Mouse (Mus musculus): Measurements from ENCODE around the gene Rybp. TPM values are rescaled to one million over a fixed set of nuclear protein-coding genes. Genes with fewer than 3 reads are reported as not detected.
A peak's percentile ranks its signal among the peaks of the same experiment; 100 is the strongest.

Gene Rybp
- total RNA-seq, 1 experiment from 2014 or later = 26.6 TPM

DNA sequence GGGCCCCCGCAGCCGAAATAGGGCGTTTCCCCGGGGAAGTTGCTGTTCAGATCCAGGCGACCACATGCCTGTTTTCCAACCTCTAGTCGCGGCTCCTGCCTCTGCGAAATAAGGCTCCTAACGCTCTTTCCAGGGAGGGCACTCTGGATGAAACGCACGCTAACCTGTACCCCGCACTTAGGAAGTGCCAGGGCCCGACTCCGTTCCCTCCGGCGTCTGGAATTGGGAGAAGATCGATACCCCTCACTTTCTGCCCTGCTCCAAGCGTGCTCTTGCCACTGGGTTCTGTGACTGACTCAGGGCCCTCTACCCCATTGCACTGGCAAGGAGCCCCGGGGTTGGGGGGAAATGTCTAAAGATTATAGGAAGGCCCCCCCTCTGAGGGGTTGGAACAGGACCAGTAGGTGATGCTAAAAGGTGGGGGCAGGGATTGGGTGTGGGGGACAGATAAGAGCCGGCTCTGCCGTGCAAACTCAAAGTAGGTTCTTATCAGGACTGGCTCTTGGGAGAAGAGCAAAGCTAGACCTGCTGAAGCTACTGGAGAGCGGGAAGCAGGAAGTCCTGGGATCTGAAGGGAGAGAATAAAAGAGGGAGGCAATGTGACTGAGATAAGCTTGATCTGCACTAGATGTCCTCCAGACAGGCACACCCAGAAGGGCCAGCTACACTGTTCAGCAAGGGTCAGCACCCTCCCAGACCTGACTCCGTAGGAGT is 888 bp upstream of the Rybp start:
- peak; percentile 19 for DNase-seq

- peak; percentile 85 for DNase-seq
Observed at GRCm38 (mm10) chr6:100286573-100287333, 532 bp downstream of the Rybp start.

DNA sequence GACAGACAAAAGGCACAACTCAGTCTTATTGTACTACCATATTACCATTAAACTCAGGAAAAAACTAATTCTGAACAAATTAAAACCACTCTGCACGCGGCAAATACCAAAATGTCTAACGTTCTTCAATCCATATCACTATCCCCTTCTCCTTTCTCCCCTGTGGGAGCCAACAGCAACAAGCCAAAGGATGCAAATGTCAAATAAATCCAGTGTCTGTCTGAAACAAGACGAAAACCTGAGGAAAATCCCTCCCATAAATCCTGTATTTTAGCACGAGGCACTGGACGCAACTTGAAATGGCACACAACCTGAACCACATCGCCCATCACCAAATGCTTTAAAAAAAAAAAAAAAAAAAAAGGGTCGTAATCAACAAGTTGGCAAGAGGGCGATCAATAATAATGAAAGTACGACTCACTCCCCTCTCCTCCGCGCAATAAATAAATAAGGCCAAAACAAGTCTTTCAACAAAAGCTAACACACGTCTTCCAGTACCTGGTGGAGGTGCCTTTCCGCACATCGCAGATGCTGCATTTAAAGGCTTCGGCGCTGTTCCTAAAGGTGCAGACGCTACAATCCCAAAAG is 1.2 kb downstream of the Rybp start:
- DNase-seq = no peak

GRCm38 (mm10) chr6:100278841-100279240 is 8.4 kb downstream of the Rybp start:
- no peak for DNase-seq

- DNase-seq = no peak
Observed at GRCm38 (mm10) chr6:100276344-100276743, 10.9 kb downstream of the Rybp start.

- no peak for DNase-seq
Observed at GRCm38 (mm10) chr6:100275643-100276042, 11.6 kb downstream of the Rybp start.

DNA sequence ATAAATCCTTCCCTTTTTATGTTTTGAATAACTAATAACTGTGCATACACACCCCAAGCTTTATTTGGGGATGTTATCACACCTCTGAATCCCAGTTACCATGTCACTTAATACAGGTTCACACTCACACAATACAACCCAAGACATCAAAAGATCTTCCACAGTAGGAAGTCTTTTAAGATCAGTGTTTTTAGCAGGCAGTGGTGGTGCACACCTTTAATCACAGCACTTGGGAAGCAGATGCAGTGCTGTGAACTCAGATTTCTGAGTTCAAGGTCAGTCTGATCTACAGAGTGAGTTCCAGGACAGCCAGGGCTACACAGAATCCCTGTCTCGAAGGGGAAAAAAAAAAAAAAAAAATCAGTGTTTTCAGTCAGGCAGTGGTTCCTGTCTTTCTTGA is 13.7 kb downstream of the Rybp start:
- DNase-seq = no peak

DNA sequence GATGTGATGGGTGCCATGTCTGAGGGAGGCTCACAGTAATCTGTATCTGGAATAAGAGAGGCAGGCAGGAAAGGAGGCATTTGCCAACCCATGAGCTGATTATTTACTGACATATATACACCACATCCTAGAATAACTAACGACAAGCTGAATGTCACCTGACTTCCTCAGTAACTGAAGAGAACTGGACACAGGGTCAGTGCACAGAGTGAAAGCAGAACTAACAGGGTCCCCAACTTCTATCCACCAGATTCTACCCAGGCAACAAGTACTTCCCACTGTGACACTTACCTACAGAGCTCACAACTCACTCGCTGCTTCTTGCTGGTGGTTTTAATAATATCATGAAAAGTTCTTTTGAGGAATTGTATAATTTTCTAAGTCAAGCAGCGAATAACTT is 15.3 kb downstream of the Rybp start:
- no peak for DNase-seq

DNA sequence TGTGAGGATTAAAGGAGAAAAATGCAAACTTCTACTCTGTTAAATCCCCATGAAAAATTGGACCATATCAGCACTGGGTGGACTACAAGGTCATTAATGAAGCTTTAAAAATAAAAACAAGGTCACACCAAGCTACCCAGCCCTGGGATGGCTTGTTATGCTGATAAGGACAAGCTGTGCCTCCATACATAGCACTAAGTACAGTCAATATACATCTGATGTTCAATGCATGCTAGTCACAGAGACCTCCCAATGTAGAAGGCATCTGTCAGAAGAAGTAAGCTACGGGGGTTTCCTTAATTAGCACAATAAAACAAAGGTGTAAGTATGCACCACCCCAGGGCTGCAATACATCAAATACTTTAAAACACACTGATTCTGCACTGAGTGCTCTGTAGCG is 16.5 kb downstream of the Rybp start:
- no peak for DNase-seq

GRCm38 (mm10) chr6:100259607-100260006 is 27.7 kb downstream of the Rybp start:
- no peak for DNase-seq

- no peak for DNase-seq
Observed at GRCm38 (mm10) chr6:100258278-100258677, 29.0 kb downstream of the Rybp start.

- no peak for DNase-seq
Observed at GRCm38 (mm10) chr6:100255411-100255810, 31.9 kb downstream of the Rybp start.

GRCm38 (mm10) chr6:100254671-100255070 is 32.6 kb downstream of the Rybp start:
- DNase-seq = no peak

DNA sequence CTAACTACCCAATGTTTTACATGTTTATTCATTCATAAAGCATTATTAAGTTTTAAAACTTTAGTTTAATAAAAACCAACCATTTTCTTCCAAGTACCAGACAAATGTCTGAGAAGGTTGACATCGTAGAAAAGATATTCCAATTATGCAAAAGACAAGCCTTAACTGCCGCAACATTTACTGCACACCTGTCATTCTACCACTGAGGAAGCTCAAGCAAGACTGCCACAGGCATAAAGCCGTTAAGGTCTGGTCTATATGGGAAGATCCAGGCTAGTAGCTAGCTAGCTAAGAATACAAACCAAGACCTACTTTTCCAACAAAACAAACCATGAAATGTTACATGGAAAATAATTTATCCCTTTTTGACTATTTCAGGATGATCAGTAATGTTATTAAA is 42.8 kb downstream of the Rybp start:
- DNase-seq = no peak

- no peak for DNase-seq
Observed at GRCm38 (mm10) chr6:100235036-100235435, 52.2 kb downstream of the Rybp start.

DNA sequence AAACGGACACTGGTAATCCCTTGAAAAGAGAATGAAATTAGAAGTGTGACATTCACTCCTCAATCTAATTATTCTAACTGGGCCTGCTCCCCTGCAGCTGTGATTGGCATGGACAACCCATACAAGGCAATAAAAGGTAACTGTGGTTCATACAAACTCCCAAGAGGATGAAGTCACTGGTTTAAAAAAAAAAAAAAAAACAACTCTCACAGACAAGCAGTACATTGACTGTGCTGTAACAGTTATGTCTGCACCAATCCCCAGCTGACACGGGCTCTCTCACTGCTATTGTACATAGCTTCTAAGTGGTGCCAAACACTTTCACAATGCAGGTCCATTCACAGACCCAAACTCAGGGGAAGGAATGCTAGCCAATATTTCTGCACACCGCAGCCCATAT is 53.8 kb downstream of the Rybp start:
- no peak for DNase-seq

DNA sequence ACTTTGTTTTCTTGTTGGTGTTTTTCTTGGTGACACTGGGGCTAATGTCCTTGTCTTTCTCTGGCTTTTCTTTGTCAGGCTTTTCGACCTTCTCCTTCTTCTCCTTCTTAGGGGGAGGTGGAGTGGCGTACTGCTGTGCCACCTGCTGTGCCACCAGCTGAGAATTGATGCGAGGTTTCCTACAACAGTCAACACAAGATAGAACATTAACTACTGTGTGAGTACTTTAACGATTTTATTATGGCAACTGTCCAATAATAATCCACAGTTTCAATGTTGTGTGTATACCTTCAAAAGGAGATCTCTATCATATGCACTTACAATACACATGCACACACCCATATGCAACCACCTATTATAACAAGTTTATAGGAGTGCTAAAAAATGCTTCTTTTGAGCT is 54.2 kb downstream of the Rybp start:
- no peak for DNase-seq

GRCm38 (mm10) chr6:100226204-100226603 is 61.1 kb downstream of the Rybp start:
- DNase-seq = peak; percentile 70

- no peak for DNase-seq
Observed at GRCm38 (mm10) chr6:100223932-100224331, 63.4 kb downstream of the Rybp start.

DNA sequence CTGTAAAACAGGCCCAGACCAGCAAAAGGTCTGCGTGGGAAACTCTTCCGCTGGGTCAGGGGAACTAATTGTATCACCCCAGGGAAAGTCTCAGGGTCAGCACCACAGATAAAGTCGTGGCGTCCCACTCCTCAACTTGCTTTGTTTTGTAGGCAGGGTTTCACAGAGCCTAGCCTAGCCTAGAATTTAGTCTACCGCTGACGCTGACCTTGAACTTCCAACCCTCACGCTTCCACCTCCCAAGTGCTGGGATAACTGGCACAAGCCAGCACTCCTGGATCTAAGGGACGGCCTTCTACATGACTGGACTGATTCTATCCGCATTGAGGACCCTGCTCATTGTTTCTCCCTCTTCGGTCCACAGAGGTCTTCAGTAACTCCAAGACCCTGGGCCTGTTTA is 63.9 kb downstream of the Rybp start:
- DNase-seq = no peak

GRCm38 (mm10) chr6:100222927-100223326 is 64.4 kb downstream of the Rybp start:
- DNase-seq = no peak

GRCm38 (mm10) chr6:100221803-100222202 is 65.5 kb downstream of the Rybp start:
- DNase-seq = no peak

- no peak for DNase-seq
Observed at GRCm38 (mm10) chr6:100220917-100221560, 66.2 kb downstream of the Rybp start.

Data from adrenal gland, postnatal 14 days (tissue).